Mouse (Mus musculus) stomach, postnatal 0 days (tissue): ENCODE results near the gene Morf4l1.

Source experiments
- CTCF ChIP-seq: IDR thresholded peaks from 2 replicates; pipeline ENCODE4 v1.5.1; 2016; ENCODE audit warnings: antibody characterized with exemption, low read depth, mild to moderate bottlenecking, moderate library complexity
- EP300 ChIP-seq: optimal IDR thresholded peaks from 2 replicates; pipeline ENCODE3; 2016; ENCODE audit warnings: antibody characterized with exemption

DNA sequence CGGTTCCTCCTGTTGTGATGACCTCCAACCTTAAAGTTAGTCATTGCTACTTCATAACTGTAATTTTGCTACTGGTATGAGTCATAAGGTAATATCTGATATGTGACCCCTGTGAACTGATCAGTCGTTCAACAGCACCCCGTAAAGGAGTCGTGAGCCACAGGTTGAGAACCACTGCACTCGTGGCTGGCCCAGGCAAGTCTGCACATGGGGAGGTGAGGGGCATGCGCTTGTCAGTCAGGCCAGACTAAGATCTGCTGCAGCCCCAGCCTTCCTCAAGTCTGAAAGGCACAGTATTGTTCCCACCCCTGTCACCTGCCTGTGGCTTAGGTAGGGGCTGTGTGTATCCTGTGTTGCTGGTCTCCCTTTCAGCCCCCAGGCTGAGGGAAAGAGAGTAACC lies 45.8 kb downstream of the Morf4l1 start:
- TF ChIP-seq CTCF: no peak
- TF ChIP-seq EP300: no peak
